Mouse (Mus musculus): ENCODE measurements around the gene Dppa3. TPM values are rescaled to one million over a fixed set of nuclear protein-coding genes. Genes with fewer than 3 reads are reported as not detected.

Gene Dppa3
- polyA plus RNA-seq (2014; fragmentation: Nextera tagmentation; extraction: Ambion mirVana), result 0.42 TPM in 1 of 2 replicates, not detected in the other

DNA sequence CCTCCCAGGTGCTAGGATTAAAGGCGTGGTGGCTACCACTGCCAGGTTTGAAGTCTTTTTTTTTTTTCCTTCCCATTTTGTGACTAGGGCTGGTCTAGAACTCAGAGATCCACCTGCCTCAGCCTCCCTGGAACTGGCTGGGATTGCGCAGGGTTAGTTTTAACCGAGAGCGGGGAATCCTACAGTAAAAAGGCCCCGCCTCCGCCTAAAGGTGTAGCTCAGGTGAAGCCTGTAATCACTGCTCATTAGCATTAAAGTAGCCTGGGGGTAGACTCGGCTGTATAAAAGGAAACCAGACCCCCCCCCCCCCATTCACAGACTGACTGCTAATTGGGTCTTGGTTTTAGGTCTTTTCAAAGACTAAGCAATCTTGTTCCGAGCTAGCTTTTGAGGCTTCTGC lies at the start of gene Dppa3:
Gene Dppa3, plus strand, starts transcription at position 301 of the 400 bp plus-strand sequence.
- peak within 1 kb of the TSS in 1 of 2 experiments; percentile 27; a peak in 2 of 4 replicates for H3K4me3 ChIP-seq (ENCODE audit: control insufficient read depth in 1 of 2, insufficient read depth in 1 of 2, low read depth in 1 of 2, low read length in 2 of 2)
- WGBS, result 68% methylated on average over 8 of the region's 8 CpGs
- no peaks in the 10 kb centered on the region for H3K36me3 ChIP-seq (ENCODE audit: control insufficient read depth, insufficient read depth, low read length)
- no peak for ATAC-seq (ENCODE audit: insufficient number of reproducible peaks, insufficient read depth, low FRiP score, low read depth)
- 0 out of 4 replicates have a peak, but pooled peaks cover 0 to 4% of the 10 kb centered on the region in 2 experiments for H3K4me1 ChIP-seq (ENCODE audit: control insufficient read depth in 2 of 2, insufficient read depth in 2 of 2, low read length in 2 of 2)
- no peaks in the 10 kb centered on the region for H3K9me3 ChIP-seq (ENCODE audit: control insufficient read depth, low read length)
- no peak within 1 kb of the TSS for H3K9ac ChIP-seq (ENCODE audit: low read length)
- no peak within 1 kb of the TSS for H3K27ac ChIP-seq (replicated peaks in 1 of 2; ENCODE audit: control insufficient read depth in 1 of 2, insufficient read depth in 1 of 2, low read depth in 2 of 2, low read length in 2 of 2)
- H3K4me2 ChIP-seq (ENCODE audit: low read length), result peak within 1 kb of the TSS; percentile 58
- H3K27me3 ChIP-seq (ENCODE audit: control insufficient read depth, insufficient read depth, low read length), result no peaks in the 10 kb centered on the region

DNA sequence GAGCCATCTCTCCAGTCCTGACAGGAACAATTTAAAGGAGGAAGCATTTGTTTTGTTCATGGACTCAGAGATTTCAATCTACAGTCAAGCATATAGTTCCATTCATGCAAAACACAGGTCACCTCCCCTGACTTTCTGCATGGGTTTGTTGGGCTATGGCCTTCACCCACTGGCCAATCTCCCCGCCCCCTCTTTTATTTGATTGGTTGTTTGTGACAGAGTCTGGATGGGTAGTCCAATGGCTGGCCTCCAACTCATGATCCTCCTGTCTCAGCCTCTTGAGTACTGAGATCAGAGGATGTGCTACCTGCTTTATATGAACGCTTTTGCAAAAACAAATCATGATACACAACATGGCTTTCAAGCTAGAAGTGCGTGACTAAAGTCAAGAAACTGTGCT lies 49.2 kb upstream of the Dppa3 start:
- no peak for ATAC-seq (ENCODE audit: insufficient number of reproducible peaks, insufficient read depth, low FRiP score, low read depth)
- 87% methylated on average over 3 of the region's 3 CpGs for WGBS
- Histone ChIP-seq H3K36me3 (ENCODE audit: control insufficient read depth, insufficient read depth, low read length) (no peaks in the 10 kb centered on the region), H3K9me3 (ENCODE audit: control insufficient read depth, low read length) (no peaks in the 10 kb centered on the region), H3K4me2 (ENCODE audit: low read length) (no peak overlapping the region), H3K9ac (ENCODE audit: low read length) (no peak overlapping the region), H3K4me1 (ENCODE audit: control insufficient read depth in 2 of 2, insufficient read depth in 2 of 2, low read length in 2 of 2) (peaks cover 0 to 1% of the 10 kb centered on the region in 2 experiments; a peak in 1 of 4 replicates), H3K27ac (replicated peaks in 1 of 2; ENCODE audit: control insufficient read depth in 1 of 2, insufficient read depth in 1 of 2, low read depth in 2 of 2, low read length in 2 of 2) (no peak overlapping the region), H3K27me3 (ENCODE audit: control insufficient read depth, insufficient read depth, low read length) (no peaks in the 10 kb centered on the region), H3K4me3 (ENCODE audit: control insufficient read depth in 1 of 2, insufficient read depth in 1 of 2, low read depth in 1 of 2, low read length in 2 of 2) (no peak overlapping the region)

DNA sequence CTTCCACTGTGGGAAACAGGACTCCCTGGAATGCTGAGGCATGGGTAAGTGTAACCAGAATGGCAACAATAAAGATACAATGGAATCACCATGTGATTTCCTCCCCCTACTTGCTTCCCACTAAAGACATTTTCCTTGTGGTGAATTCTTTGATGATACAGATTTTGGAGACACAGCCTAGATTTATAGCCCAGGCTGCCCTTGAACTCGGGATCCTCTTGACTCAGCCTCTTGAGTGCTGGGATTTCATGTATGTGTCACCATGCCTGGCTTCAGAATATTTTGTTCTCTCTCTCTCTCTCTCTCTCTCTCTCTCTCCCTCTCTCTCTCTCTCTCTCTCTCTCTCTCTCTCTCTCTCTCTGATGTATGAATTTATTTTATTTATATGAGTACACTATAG lies 47.1 kb upstream of the Dppa3 start:
- ATAC-seq (ENCODE audit: insufficient number of reproducible peaks, insufficient read depth, low FRiP score, low read depth), result no peak
- no peak overlapping the region for H3K4me2 ChIP-seq (ENCODE audit: low read length)
- no peaks in the 10 kb centered on the region for H3K36me3 ChIP-seq (ENCODE audit: control insufficient read depth, insufficient read depth, low read length)
- H3K27me3 ChIP-seq (ENCODE audit: control insufficient read depth, insufficient read depth, low read length), result no peaks in the 10 kb centered on the region
- no peaks in the 10 kb centered on the region for H3K9me3 ChIP-seq (ENCODE audit: control insufficient read depth, low read length)
- no peak overlapping the region for H3K4me3 ChIP-seq (ENCODE audit: control insufficient read depth in 1 of 2, insufficient read depth in 1 of 2, low read depth in 1 of 2, low read length in 2 of 2)
- H3K9ac ChIP-seq (ENCODE audit: low read length), result no peak overlapping the region
- WGBS, result 71% methylated on average over 1 of the region's 1 CpGs
- no peak overlapping the region for H3K27ac ChIP-seq (replicated peaks in 1 of 2; ENCODE audit: control insufficient read depth in 1 of 2, insufficient read depth in 1 of 2, low read depth in 2 of 2, low read length in 2 of 2)
- H3K4me1 ChIP-seq (ENCODE audit: control insufficient read depth in 2 of 2, insufficient read depth in 2 of 2, low read length in 2 of 2), result no peaks in the 10 kb centered on the region

- no peak overlapping the region for H3K4me3 ChIP-seq (ENCODE audit: control insufficient read depth in 1 of 2, insufficient read depth in 1 of 2, low read depth in 1 of 2, low read length in 2 of 2)
- WGBS, result 78% methylated on average over 13 of the region's 13 CpGs
- ATAC-seq (ENCODE audit: insufficient number of reproducible peaks, insufficient read depth, low FRiP score, low read depth), result no peak
- no peak overlapping the region for H3K9ac ChIP-seq (ENCODE audit: low read length)
- no peak overlapping the region for H3K27ac ChIP-seq (replicated peaks in 1 of 2; ENCODE audit: control insufficient read depth in 1 of 2, insufficient read depth in 1 of 2, low read depth in 2 of 2, low read length in 2 of 2)
- H3K4me2 ChIP-seq (ENCODE audit: low read length), result no peak overlapping the region
- H3K4me1 ChIP-seq (ENCODE audit: control insufficient read depth in 2 of 2, insufficient read depth in 2 of 2, low read length in 2 of 2), result no peaks in the 10 kb centered on the region
- H3K27me3 ChIP-seq (ENCODE audit: control insufficient read depth, insufficient read depth, low read length), result no peaks in the 10 kb centered on the region
- no peaks in the 10 kb centered on the region for H3K36me3 ChIP-seq (ENCODE audit: control insufficient read depth, insufficient read depth, low read length)
- no peaks in the 10 kb centered on the region for H3K9me3 ChIP-seq (ENCODE audit: control insufficient read depth, low read length)
These were observed 35.0 kb upstream of the Dppa3 start for GRCm38 (mm10) chr6:122591027-122591758.

GRCm38 (mm10) chr6:122592905-122593304 lies 33.3 kb upstream of the Dppa3 start:
- H3K27me3 ChIP-seq (ENCODE audit: control insufficient read depth, insufficient read depth, low read length), result no peaks in the 10 kb centered on the region

DNA sequence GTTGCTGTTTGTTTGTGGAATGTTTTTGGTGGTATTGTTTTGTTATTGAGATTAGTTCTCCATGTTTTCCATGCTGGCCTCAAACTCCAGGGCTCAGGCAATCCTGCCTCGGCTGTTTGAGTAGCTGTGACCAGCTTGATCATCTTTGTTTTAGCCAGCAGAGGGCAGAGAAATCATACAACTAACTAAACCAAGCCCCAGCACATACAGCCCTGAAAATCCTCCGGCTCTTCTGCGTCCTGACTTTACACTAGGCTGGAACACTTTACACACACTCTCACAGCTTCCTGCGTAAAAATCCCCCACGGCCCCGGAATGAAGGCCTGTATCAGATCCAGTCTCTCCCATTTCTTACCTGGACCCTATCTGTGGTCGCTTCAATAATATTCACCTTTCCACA lies 30.6 kb upstream of the Dppa3 start:
- Histone ChIP-seq H3K36me3 (ENCODE audit: control insufficient read depth, insufficient read depth, low read length) (no peaks in the 10 kb centered on the region), H3K9ac (ENCODE audit: low read length) (no peak overlapping the region), H3K4me1 (ENCODE audit: control insufficient read depth in 2 of 2, insufficient read depth in 2 of 2, low read length in 2 of 2) (no peaks in the 10 kb centered on the region), H3K4me2 (ENCODE audit: low read length) (peak overlapping the region; percentile 38; the same call in 1 of the 2 replicates), H3K27ac (replicated peaks in 1 of 2; ENCODE audit: control insufficient read depth in 1 of 2, insufficient read depth in 1 of 2, low read depth in 2 of 2, low read length in 2 of 2) (no peak overlapping the region), H3K9me3 (ENCODE audit: control insufficient read depth, low read length) (no peaks in the 10 kb centered on the region), H3K4me3 (ENCODE audit: control insufficient read depth in 1 of 2, insufficient read depth in 1 of 2, low read depth in 1 of 2, low read length in 2 of 2) (no peak overlapping the region), H3K27me3 (ENCODE audit: control insufficient read depth, insufficient read depth, low read length) (no peaks in the 10 kb centered on the region)
- 17% methylated on average over 7 of the region's 7 CpGs for WGBS
- no peak for ATAC-seq (ENCODE audit: insufficient number of reproducible peaks, insufficient read depth, low FRiP score, low read depth)

More at GRCm38 (mm10) chr6:122592905-122593304, 33.3 kb upstream of the Dppa3 start:
- no peak overlapping the region for H3K4me2 ChIP-seq (ENCODE audit: low read length)
- H3K9me3 ChIP-seq (ENCODE audit: control insufficient read depth, low read length), result no peaks in the 10 kb centered on the region
- no peaks in the 10 kb centered on the region for H3K36me3 ChIP-seq (ENCODE audit: control insufficient read depth, insufficient read depth, low read length)
- no peak overlapping the region for H3K9ac ChIP-seq (ENCODE audit: low read length)
- no peaks in the 10 kb centered on the region for H3K4me1 ChIP-seq (ENCODE audit: control insufficient read depth in 2 of 2, insufficient read depth in 2 of 2, low read length in 2 of 2)
- no peak for ATAC-seq (ENCODE audit: insufficient number of reproducible peaks, insufficient read depth, low FRiP score, low read depth)
- no peak overlapping the region for H3K27ac ChIP-seq (replicated peaks in 1 of 2; ENCODE audit: control insufficient read depth in 1 of 2, insufficient read depth in 1 of 2, low read depth in 2 of 2, low read length in 2 of 2)
- 87% methylated on average over 2 of the region's 2 CpGs for WGBS
- no peak overlapping the region for H3K4me3 ChIP-seq (ENCODE audit: control insufficient read depth in 1 of 2, insufficient read depth in 1 of 2, low read depth in 1 of 2, low read length in 2 of 2)

GRCm38 (mm10) chr6:122596608-122597007 lies 29.6 kb upstream of the Dppa3 start:
- Histone ChIP-seq H3K4me2 (ENCODE audit: low read length) (no peak overlapping the region), H3K9ac (ENCODE audit: low read length) (no peak overlapping the region), H3K9me3 (ENCODE audit: control insufficient read depth, low read length) (no peaks in the 10 kb centered on the region), H3K27ac (replicated peaks in 1 of 2; ENCODE audit: control insufficient read depth in 1 of 2, insufficient read depth in 1 of 2, low read depth in 2 of 2, low read length in 2 of 2) (no peak overlapping the region), H3K4me1 (ENCODE audit: control insufficient read depth in 2 of 2, insufficient read depth in 2 of 2, low read length in 2 of 2) (no peaks in the 10 kb centered on the region), H3K36me3 (ENCODE audit: control insufficient read depth, insufficient read depth, low read length) (no peaks in the 10 kb centered on the region), H3K27me3 (ENCODE audit: control insufficient read depth, insufficient read depth, low read length) (no peaks in the 10 kb centered on the region), H3K4me3 (ENCODE audit: control insufficient read depth in 1 of 2, insufficient read depth in 1 of 2, low read depth in 1 of 2, low read length in 2 of 2) (no peak overlapping the region)
- no peak for ATAC-seq (ENCODE audit: insufficient number of reproducible peaks, insufficient read depth, low FRiP score, low read depth)
- WGBS, result 53% methylated on average over 7 of the region's 7 CpGs

DNA sequence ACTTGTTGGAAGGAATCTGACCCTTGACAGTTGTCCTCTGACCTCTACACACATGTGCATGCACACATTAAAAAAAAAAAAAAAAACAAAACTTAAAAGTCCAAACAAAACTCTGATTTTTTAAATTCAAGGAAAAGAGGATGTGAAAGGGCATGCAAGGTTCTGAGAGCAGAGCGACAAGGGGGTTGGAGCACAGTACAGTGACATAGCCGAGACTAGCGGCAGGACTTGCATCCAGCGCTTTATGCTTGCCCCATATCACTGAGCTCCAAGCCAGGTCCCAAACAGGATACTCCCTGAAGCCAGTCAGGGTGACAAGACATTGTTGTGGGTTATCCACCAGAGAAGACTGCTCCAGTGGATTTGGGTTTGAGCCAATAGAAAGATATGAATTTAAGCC lies 28.2 kb upstream of the Dppa3 start:
- no peak overlapping the region for H3K4me3 ChIP-seq (ENCODE audit: control insufficient read depth in 1 of 2, insufficient read depth in 1 of 2, low read depth in 1 of 2, low read length in 2 of 2)
- H3K27me3 ChIP-seq (ENCODE audit: control insufficient read depth, insufficient read depth, low read length), result no peaks in the 10 kb centered on the region
- ATAC-seq (ENCODE audit: insufficient number of reproducible peaks, insufficient read depth, low FRiP score, low read depth), result no peak
- 89% methylated on average over 4 of the region's 4 CpGs for WGBS
- H3K4me1 ChIP-seq (ENCODE audit: control insufficient read depth in 2 of 2, insufficient read depth in 2 of 2, low read length in 2 of 2), result no peaks in the 10 kb centered on the region
- H3K36me3 ChIP-seq (ENCODE audit: control insufficient read depth, insufficient read depth, low read length), result no peaks in the 10 kb centered on the region
- no peaks in the 10 kb centered on the region for H3K9me3 ChIP-seq (ENCODE audit: control insufficient read depth, low read length)
- H3K27ac ChIP-seq (replicated peaks in 1 of 2; ENCODE audit: control insufficient read depth in 1 of 2, insufficient read depth in 1 of 2, low read depth in 2 of 2, low read length in 2 of 2), result no peak overlapping the region
- no peak overlapping the region for H3K9ac ChIP-seq (ENCODE audit: low read length)
- H3K4me2 ChIP-seq (ENCODE audit: low read length), result no peak overlapping the region
